Mouse (Mus musculus): ENCODE measurements around the gene Mier2. TPM values are rescaled to one million over a fixed set of nuclear protein-coding genes. Genes with fewer than 3 reads are reported as not detected.

Gene Mier2
- polyA plus RNA-seq (2017; shearing (Covaris generic)), result 38.1 TPM

GRCm38 (mm10) chr10:79554330-79555237 is at the start of gene Mier2:
TSS of gene Mier2 (minus strand) at chr10:79555199.

GRCm38 (mm10) chr10:79587061-79587751 is 32.2 kb upstream of the Mier2 start, which contains the start of gene Theg:
TSS of gene Theg (minus strand) at chr10:79587331.

GRCm38 (mm10) chr10:79533126-79533911 is 21.7 kb downstream of the Mier2 start, which contains the start of gene Plpp2:
TSS of gene Plpp2 (minus strand) at chr10:79533796.

Other genes with a start within 250 kb of the Mier2 start
- not detected for gene Vmn2r82, start 198.7 kb downstream of the Mier2 start, polyA plus RNA-seq (2017; shearing (Covaris generic))
- gene Vmn2r83, start 86.5 kb downstream of the Mier2 start, polyA plus RNA-seq (2017; shearing (Covaris generic)), result 0.10 TPM
- 3.7 TPM for gene Plpp2, start 21.4 kb downstream of the Mier2 start, polyA plus RNA-seq (2017; shearing (Covaris generic))
- 0.35 TPM for gene Theg, start 32.1 kb upstream of the Mier2 start, polyA plus RNA-seq (2017; shearing (Covaris generic))
- gene C2cd4c, start 58.8 kb upstream of the Mier2 start, polyA plus RNA-seq (2017; shearing (Covaris generic)), result not detected
- 0.17 TPM for gene Shc2, start 82.7 kb upstream of the Mier2 start, polyA plus RNA-seq (2017; shearing (Covaris generic))
- not detected for gene Odf3l2, start 90.5 kb upstream of the Mier2 start, polyA plus RNA-seq (2017; shearing (Covaris generic))
- gene Madcam1, start 109.4 kb upstream of the Mier2 start, polyA plus RNA-seq (2017; shearing (Covaris generic)), result 0.54 TPM
- 26.2 TPM for gene Tpgs1, start 114.2 kb upstream of the Mier2 start, polyA plus RNA-seq (2017; shearing (Covaris generic))
- gene Cdc34, start 127.0 kb upstream of the Mier2 start, polyA plus RNA-seq (2017; shearing (Covaris generic)), result 78.4 TPM
- 8.2 TPM for gene Gzmm, start 133.8 kb upstream of the Mier2 start, polyA plus RNA-seq (2017; shearing (Covaris generic))
- 207 TPM for gene Bsg, start 149.3 kb upstream of the Mier2 start, polyA plus RNA-seq (2017; shearing (Covaris generic))
- gene Hcn2, start 161.4 kb upstream of the Mier2 start, polyA plus RNA-seq (2017; shearing (Covaris generic)), result not detected
- gene Polrmt, start 191.4 kb upstream of the Mier2 start, polyA plus RNA-seq (2017; shearing (Covaris generic)), result 31.9 TPM
- gene Fgf22, start 199.9 kb upstream of the Mier2 start, polyA plus RNA-seq (2017; shearing (Covaris generic)), result not detected
- 41.8 TPM for gene Rnf126, start 211.8 kb upstream of the Mier2 start, polyA plus RNA-seq (2017; shearing (Covaris generic))
- not detected for gene Fstl3, start 222.1 kb upstream of the Mier2 start, polyA plus RNA-seq (2017; shearing (Covaris generic))
- gene Prss57, start 235.8 kb upstream of the Mier2 start, polyA plus RNA-seq (2017; shearing (Covaris generic)), result 0.17 TPM
- gene Palm, start 238.4 kb upstream of the Mier2 start, polyA plus RNA-seq (2017; shearing (Covaris generic)), result 4.5 TPM